Mouse (Mus musculus) telencephalon, adult 2 months (tissue): ENCODE measurements at regions not wholly inside any gene's neighbourhood (a gene's known extent, or its start where the extent isn't known, plus 50 kb on each side); places are given as distances from the start of the nearest gene placed in this dataset.
"Not testable (repeated sequence)": the region's sequence is repeated elsewhere in the genome, so short reads cannot be mapped to it uniquely, and the experiment has no call there.

Experiments
- DNase-seq: peaks from one replicate; pipeline ENCODE4 v3.0.0-alpha.2; 2011; ENCODE audit warnings: low read depth, low spot score

DNA sequence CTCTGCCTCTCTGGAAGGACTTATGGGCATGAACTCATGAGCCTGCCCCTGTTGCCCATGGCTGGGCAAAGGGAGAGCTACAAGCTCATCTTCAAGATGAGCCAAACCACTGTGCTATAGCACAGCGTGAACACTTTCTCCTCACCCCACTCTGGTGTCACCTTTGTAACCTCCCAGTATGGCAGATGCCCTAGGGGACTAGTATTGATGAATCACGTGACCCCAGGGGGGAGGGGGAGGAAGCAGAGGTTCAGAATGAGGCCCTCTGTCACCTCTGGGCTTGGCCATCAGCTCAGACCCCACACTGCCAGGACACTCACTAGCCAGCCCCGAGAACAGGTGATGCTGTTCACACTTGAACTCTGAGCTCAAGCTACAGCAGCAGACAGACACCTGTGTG is 421.9 kb downstream of the Ptpru start:
- DNase-seq: no peak

DNA sequence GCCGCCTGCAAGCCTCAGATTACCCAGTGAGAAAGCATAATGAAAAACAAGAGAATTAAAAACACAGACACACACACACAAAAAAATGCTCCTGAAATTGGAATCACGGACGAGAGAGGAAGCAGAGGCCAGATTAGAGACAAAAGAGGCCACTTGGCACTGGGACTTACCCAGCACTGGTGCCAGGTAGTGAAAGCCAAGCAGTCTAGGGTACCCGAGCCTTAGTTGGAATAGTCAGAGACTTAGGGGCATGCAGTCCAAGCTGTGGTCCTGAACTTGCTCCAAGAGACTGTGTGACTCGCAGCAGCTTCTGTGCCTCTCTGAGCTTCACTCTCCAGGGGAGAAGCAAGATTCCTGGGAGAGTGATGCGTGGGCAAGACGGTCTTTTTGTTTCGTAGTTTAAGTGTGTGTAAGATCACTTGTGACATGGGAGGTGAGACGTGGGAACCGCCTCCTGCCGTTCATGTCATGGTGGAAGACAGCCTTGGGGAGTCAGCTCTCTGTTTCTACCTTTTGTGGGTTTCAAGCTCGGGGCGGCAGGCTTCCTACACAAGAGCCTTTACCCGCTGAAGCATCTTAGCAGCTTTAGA is 420.8 kb downstream of the Ptpru start:
- DNase-seq: no peak

DNA sequence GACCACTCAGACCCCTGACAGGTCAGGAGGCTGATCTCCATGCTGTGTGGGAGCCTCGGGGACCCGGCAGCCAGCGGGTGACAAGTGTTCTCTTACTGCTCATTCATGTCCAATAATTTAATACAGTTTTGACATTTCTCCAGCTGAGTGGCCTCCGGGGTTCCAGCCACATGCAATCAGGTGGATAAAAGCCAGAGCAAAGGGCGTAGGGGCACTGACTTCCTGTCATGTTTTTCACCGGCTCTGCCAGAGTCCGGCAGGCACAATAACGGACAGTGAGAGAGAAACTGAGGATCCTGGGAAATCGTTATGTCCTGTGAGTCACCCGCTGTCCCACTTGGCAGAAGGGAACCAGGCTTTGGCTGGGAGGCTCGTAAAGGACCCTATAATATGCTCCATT is 412.8 kb downstream of the Ptpru start:
- DNase-seq: no peak

DNA sequence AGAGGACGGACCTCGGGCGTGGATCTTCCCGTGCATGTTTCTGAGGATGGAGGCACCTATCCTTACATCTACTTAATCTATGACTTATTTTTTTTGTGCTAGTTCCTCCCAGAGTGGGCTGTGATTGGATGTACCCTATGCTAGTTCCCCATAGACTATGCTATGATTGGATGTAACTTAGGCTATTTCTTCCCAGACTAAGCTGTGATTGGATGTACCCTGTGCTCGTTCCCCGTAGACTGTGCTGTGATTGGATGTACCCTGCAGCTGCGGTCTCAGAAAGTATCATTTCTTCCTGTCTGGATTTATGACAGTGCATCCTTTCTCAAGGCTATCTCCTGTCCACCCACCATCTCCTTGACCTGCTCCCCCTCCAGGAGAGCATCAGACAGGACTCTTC is 410.2 kb downstream of the Ptpru start:
- no peak for DNase-seq

DNA sequence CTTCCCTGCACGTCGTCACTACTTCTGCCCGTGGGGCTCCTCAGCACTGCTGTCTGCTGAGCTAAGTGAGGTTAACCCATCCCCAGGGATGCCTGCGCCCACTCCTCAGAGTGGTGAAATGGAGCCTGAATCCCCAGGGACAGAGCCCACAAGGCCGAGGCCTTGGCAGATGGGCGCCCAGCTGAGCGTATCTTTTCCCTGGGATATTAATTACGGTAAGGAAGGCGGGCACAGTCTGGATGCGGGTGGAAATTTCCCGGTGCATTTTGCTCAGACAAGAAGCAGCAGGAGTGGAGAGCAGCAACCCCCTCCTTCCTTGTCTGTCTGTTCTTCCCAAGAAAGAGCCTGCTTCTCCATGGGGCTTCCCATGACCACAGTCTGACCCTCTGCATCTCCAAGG is 408.7 kb downstream of the Ptpru start:
- peak; percentile 51 for DNase-seq

DNA sequence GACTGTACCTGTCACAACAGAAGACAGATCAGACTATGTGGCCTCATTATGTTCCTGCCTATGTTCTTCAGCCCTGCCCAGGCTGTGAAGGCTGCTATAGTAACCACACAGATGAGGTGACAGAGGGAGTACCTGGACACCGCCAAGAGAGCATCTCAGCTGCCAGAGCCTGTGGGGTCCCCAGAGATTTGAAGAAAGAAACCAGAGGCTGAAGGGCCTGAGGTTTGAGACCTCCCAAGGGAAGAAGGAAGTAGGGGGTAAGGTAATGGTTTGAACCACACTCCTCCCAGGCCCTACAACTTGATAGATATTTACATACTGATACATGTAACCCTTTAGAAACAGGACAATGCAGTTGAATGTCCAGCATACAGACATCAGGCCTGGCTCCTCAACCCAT is 407.7 kb downstream of the Ptpru start:
- DNase-seq: no peak

DNA sequence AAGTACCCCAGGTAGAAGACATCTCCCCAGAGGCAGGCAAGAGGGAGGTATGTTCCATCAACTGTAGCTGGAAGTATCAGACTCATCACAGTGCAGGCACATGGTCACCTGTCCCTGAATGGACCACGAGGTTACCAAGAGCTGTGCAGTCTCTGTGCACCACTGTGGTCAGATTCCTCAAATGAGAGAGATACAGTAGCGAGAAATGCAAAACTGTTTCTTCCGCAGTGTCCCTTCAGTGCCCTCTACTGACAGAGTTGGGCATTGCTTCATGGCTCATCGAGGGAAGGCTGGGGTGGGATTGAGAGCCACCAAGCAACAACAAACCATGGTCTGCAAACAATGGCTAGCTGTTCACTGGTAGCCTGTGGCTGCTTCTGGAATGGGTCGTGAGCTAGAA is 406.9 kb downstream of the Ptpru start:
- no peak for DNase-seq

DNA sequence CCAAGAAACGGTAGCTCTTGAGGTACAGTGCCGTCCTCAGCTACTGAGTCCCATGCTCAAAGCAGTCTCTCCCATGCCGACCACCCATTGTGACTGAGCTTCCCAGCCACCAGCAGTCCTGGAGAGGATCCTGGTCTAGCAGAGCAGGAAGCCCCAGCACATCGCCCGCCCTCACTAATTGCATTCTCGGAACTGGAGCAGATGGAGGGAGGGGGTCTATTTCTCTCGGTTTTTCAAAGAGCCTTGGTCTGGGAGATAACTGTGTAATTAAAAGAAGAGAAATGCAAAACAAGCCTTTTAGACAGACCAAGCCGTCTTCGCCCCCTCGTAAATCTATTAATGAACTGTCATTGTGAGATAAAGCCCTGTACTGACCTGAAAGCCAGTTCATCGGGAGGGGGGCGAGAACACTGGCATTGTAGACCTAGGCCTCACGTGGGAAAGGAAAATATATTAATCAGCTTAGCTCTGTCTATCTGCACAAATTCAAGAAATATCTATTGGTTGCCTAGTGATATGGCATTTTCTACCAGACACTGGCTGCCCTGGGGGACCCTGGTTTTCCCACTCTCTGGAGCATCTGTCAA is 405.4 kb downstream of the Ptpru start:
- no peak for DNase-seq

DNA sequence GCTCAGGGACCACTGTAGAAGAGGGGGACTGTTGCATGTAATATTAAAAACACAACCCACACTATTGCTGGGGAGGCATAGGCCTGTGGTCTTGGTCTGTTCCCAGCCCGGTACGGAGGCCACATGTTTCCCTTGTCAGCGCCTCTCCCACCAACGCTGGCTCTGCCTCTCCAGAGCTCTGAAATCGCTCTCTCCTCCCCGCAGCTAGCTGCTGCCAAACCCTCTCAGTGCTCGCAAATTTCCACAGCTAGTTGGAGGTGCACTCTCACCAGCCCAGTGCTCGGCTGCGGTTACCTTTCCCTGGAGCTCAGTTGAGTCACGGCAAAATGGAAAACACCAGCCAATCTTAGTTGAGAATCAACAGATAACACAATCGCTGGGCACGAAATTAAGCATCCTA is 402.9 kb downstream of the Ptpru start:
- DNase-seq: no peak

DNA sequence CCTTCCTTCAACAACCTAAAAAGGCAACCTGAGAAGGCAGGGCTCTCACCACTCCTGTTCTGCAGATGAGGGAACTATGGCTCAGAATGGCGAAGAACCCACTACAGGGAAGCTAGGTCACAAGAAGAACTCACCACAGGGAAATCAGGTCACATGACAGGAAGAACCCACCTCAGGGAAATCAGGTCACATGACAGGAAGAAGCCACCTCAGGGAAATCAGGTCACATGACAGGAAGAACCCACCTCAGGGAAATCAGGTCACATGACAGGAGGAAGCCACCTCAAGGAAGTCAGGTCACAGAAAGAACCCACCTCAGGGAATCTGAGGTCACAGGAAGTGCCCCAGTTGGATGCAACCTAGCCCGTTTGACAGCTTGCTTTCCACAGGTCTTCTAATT is 399.7 kb downstream of the Ptpru start:
- DNase-seq: no peak

DNA sequence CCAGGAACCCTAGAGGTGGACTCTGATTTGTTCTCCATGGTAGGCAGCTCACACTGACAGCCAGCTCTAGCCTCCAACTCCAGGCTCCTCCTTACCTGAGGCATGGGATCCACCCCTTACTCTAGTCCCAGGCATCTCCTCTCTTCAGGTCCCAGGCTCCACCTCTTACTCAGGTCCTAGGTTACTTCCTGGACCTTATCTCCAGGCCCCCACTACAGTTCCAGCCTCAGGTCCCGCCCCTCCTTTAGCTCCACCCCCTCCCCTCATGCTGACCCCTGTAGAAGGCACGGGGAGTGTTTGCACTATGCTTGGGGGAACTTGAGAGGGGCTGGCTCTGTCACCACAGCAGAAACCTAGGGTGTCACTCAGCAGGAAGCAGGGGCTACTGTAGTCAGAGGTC is 399.2 kb downstream of the Ptpru start:
- no peak for DNase-seq

DNA sequence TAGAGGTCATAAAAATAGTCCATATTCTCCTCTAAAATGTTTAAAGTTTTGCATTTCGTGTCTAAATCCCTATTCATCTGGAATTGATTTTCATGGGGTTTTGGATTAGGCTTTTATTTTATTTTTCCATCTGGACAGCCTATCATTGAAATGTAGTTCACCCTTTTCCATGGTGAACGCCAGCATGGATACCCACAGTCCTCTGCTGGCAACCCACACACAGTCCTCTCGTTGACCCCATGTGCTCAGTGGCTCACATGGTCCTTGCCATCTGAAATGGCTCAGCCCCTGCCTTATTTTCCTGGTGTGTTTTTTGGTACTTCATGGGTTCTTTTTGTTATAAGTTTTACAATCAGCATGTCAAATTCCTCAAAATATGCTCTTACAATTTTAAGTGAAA is 397.2 kb downstream of the Ptpru start:
- no peak for DNase-seq

DNA sequence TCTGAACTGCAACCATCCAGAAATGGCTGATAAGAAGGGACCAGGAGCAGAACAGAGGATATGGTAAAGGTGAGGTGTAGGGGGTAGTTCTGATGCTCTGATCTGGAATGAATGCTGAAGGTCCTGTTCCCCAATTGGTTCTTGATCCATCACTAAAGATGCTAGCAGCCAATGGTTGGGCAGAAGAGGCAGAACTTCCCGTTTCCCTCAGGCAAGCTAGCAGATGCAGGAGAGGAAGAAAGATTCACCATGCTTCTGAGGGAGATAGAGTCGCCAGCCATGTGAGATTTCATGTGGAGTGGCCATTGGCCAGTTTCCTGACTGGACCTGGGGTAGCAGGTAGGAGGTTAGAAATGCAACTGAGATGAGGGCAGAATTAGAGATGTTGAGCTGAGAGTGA is 394.6 kb downstream of the Ptpru start:
- DNase-seq: no peak

DNA sequence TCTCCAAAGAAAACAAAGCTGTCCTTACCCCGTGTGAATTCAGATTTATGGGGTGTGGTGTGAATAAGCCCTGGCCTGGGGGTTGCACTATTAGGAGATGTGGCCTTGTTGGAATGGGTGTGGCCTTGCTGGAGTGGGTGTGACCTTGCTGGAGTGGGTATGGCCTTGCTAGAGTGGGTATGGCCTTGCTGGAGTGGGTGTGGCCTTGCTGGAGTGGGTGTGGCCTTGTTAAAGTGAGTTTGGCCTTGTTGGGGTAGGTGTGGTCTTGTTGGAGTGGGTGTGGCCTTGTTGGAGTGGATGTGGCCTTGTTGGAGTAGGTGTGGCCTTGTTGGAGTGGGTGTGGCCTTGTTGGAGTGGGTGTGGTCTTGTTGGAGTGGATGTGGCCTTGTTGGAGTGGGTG is 387.8 kb downstream of the Ptpru start:
- not testable (repeated sequence) for DNase-seq

DNA sequence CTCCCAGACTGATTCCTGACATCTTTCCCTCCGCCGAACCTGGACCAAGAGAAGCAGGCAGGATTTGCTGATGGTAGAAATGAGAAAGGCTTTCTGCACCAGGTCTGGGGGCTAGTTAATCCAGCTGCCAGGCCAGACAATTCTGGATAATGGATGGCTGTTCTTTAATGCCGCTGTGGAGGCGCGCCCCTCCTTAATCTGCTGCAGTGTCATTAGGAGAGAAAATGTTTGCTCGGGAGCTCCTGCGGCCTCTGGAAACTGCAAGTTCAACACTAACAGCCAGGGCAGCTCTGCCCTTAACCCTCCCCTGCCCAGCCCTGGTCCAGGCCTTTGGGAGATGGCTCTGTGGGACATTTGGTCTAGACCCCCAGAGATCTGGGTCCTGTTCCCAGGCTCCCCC is 380.5 kb downstream of the Ptpru start:
- DNase-seq: no peak

DNA sequence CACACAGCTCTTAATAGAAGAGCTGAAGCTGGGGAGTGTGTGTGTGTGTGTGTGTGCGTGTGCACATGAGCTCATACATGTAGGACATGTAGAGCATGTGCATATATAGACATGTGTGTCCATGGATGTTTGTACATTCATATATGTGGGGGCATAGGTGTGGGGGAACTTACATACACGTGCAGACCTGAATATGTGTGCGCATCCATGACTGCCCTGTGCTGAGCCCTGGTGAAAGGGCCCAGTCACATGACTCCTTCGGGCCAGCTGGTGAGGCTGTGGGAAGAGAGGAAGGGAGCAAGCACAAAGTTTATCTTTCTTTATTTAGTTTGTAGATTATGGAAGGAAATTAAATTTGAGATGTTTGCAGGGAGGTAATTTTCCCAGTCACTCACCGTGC is 378.3 kb downstream of the Ptpru start:
- no peak for DNase-seq

DNA sequence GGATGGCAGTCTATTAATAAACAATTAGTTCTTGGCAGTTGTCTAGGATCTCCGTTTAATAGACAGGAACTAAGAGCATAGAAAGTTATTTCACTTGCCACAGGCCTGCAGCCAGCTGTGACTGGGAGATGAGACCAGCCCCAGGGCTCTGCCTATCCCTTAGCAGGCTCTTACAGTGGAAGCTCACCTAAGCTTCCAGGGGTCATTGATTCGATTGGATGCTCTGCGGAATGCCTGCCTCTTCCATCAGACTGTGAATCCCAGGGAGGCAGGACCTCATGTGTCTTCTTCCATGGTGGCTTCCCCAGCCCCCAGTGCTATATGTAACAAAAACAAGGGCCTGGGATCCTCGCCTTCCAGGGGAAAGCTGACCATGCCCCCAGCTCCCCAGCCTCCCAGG is 376.8 kb downstream of the Ptpru start:
- DNase-seq: no peak

DNA sequence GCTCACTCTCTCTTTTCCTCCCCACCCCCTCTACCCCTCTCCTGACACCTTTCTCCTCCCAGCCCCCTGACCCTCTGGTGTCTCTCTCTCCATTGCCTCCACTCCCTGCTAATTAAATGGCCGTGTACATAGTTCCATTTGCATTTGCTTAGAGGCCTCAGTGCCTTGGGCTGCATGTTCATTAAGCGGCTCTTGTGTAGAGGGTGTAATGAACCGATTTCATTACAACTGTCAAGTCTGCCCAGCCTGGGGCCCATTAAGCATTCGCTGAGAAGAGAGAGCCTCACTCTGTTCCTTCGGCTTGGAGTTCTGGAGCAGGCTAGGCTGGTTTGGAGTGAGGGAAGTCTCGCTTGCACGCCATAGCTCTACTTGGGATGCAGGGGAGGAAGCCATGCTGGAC is 376.4 kb downstream of the Ptpru start:
- DNase-seq: no peak

DNA sequence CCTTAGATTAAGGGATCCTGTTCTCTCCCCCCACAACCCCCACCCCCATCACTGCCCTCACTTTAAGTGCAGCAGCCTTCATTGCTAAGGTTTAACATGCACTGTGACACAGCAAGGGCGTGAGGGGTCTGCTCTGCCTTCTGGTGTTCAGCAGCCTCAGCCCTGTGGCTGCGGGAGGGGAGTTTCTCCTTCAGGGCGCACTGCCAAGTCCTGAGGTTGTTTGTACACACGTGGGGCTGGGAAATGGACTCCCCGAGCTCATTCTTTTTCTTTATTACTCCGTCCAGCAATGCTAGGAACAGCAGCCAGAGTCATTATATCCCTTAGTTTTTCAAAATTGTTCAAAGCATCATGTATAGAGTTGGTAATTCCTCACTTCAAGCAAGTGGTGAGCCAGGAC is 363.1 kb downstream of the Ptpru start:
- DNase-seq: no peak

DNA sequence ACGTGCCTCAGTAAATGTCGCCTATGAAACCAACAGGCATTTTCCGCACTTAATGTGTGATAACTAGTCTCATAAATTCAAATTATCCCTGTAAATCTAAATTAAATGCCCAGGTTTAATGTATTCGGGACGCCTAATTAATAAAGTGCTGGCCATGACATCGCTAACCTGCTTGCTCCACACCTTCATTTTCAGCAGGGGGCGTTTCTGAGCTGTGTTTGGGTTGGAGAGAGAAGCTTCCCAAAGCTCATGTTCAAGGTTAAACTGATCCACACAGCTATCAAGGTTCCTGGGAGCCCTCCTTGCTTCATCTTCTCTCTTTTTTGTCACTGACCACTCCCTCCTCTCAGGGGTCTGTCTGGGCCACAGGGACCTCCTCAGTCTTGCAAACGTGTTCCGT is 359.2 kb downstream of the Ptpru start:
- no peak for DNase-seq

DNA sequence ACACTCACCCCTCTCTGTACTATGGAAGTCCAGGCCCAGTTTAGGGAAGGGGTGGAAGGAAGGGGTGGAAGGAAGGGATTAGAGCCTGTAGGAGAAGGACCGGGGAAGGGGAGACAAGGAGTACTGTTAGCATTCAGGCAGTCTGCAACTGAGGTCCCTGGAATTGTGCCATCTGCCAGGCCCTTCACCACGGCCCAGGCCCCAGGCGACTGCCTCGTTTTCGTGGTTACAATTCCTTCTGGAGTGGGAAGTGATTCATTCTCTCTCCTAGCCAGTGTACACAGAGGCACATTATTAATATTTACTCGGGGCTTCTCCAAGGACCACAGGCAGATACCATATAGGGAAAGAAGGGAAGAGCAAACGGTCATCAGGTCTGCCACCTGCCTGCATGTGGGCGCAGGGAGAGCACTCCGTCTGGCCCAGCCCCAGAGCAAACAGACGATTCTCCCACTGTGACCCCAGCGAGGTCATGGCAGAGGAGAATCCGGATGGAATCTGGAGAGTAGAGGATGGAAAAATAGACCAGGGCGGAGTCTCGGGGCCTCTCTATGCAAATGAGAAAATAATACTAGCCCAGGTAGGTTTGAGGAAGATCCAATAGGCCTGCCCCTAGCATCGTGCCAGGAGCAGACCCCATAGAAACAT is 354.0 kb downstream of the Ptpru start:
- DNase-seq: no peak

DNA sequence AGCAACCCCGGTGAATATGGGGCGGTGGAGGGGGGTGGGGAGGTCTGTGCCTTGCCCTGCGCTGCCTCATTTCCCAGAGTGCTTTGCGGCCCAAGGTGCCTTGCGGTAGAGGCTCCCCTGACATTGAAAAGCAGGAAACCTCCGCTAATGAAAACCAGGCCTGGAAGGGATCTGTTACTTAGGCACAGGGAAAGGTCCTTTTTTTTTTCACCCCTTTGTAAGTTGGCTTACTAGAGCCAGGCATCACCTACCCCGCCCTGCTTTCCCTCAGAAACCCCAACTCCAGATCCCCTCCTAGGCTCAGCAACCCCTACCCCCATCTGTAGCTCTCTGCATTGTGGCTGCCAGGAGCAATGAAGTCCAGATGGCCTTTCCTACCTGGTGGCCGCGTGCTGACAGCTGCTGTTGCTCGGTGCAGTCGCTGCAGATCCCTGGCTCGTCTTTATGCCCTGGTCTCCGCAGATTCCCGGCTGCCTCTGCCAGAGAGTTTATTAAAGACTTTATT is 353.4 kb downstream of the Ptpru start:
- no peak for DNase-seq

DNA sequence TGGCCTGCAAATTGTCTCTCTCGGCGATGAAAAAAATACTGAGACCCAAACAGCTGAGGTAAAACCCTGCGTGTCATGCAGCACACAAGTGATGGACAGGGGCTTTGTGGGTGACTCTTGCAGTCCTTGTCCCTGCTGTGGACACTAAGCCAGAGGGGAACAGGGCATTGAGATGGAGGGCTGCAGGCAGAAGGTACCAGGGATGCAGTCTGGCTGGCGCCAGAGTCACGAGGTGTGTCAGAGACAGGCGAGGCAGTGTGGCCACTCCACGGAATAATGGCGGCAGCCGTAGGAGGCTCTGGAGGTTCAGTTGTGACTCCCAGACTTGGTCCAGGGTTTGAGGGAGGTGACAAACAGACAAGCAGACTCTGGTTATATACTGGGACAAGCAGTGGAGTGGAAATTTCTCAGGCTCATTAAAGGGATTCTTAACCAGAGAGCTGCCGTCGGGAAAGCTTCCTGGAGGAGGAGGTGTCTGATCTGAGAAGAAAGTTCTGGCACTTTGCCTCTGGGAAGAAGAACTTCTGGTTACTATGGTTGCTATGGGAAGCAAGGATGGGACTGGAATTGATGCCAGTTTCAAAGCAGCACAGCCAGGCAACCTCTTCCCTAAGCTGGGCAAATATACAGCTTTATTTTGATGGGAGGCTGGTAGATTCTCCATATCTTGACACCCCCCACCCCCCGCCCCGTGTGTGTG is 352.8 kb downstream of the Ptpru start:
- DNase-seq: peak; percentile 74
